Mouse (Mus musculus) E14TG2a.4 (cell line): ENCODE measurements at regions not wholly inside any gene's neighbourhood (a gene's known extent, or its start where the extent isn't known, plus 50 kb on each side); places are given as distances from the start of the nearest gene placed in this dataset.

Experiments used
- CTCF ChIP-seq: conservative IDR thresholded peaks from 2 replicates; pipeline ENCODE4 v1.5.1; 2014; ENCODE audit warnings: low read length
- POU5F1 ChIP-seq: IDR thresholded peaks from 2 replicates; pipeline ENCODE4 v1.6.1; 2014; ENCODE audit warnings: low read length, borderline replicate concordance

DNA sequence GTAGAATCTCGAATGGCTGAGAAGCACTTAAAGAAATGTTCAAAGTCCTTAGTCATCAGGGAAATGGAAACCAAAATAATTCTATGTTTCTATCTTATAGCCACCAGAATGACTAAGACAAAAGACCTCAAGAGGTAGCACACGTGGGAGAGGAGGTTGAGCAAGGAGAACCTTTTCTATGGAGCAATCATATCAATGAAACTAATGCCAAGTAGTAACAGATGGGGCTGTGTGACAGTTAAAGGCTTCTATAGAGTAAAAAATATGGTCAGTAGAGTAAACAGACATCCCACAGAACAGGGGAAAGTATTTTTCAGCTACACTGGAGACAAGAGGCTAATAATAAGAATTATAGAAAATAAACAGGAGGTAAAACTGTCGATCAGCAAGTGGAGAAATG is 664.3 kb downstream of the Stpg2 start:
- TF ChIP-seq CTCF, result no peak
- no peak for TF ChIP-seq POU5F1
